Mouse (Mus musculus): ENCODE data around the gene Anp32a.
A peak's percentile ranks its signal among the peaks of the same experiment; 100 is the strongest.

GRCm38 (mm10) chr9:62368256-62368905 is 27.3 kb downstream of the Anp32a start:
- TF ChIP-seq CTCF (IDR thresholded peaks at IDR 0.05; ENCODE audit: low read depth, low read length) (peak; percentile 24), POLR2A (IDR thresholded peaks at IDR 0.05; ENCODE audit: extremely low read depth, insufficient read depth, low read length) (no peak)

Measured in liver, adult 2 months (tissue).